Mouse (Mus musculus): ENCODE measurements around the gene Hist1h2bk.

Gene Hist1h2bk

GRCm38 (mm10) chr13:22035267-22036148, at the start of gene Hist1h2bk, which contains the start of gene Hist1h2ah:
TSS of gene Hist1h2bk (plus strand) at chr13:22035870.
TSS of gene Hist1h2ah (minus strand) at chr13:22035568.
- DNase-seq (ENCODE audit: extremely low read depth, low read depth, low spot score): peak; percentile 87

- no peak for DNase-seq (ENCODE audit: extremely low read depth, low read depth, low spot score)
These were observed 43.1 kb upstream of the Hist1h2bk start for GRCm38 (mm10) chr13:21992550-21992949.

GRCm38 (mm10) chr13:21993957-21994738, 41.5 kb upstream of the Hist1h2bk start:
- no peak for DNase-seq (ENCODE audit: extremely low read depth, low read depth, low spot score)

GRCm38 (mm10) chr13:21994896-21995295, 40.8 kb upstream of the Hist1h2bk start:
- no peak for DNase-seq (ENCODE audit: extremely low read depth, low read depth, low spot score)

GRCm38 (mm10) chr13:21995331-21995914, 40.2 kb upstream of the Hist1h2bk start:
- no peak for DNase-seq (ENCODE audit: extremely low read depth, low read depth, low spot score)

- no peak for DNase-seq (ENCODE audit: extremely low read depth, low read depth, low spot score)
These were observed 39.4 kb upstream of the Hist1h2bk start for GRCm38 (mm10) chr13:21996101-21996839.

- no peak for DNase-seq (ENCODE audit: extremely low read depth, low read depth, low spot score)
These were observed 38.9 kb upstream of the Hist1h2bk start for GRCm38 (mm10) chr13:21996840-21997185.

GRCm38 (mm10) chr13:21997201-21997820, 38.4 kb upstream of the Hist1h2bk start:
- no peak for DNase-seq (ENCODE audit: extremely low read depth, low read depth, low spot score)

GRCm38 (mm10) chr13:21997821-21998220, 37.8 kb upstream of the Hist1h2bk start:
- no peak for DNase-seq (ENCODE audit: extremely low read depth, low read depth, low spot score)

- no peak for DNase-seq (ENCODE audit: extremely low read depth, low read depth, low spot score)
These were observed 37.3 kb upstream of the Hist1h2bk start for GRCm38 (mm10) chr13:21998412-21998811.

GRCm38 (mm10) chr13:21999147-21999546, 36.5 kb upstream of the Hist1h2bk start:
- DNase-seq (ENCODE audit: extremely low read depth, low read depth, low spot score): no peak

GRCm38 (mm10) chr13:22001346-22001745, 34.3 kb upstream of the Hist1h2bk start:
- no peak for DNase-seq (ENCODE audit: extremely low read depth, low read depth, low spot score)

- no peak for DNase-seq (ENCODE audit: extremely low read depth, low read depth, low spot score)
These were observed 33.8 kb upstream of the Hist1h2bk start for GRCm38 (mm10) chr13:22001823-22002222.

- no peak for DNase-seq (ENCODE audit: extremely low read depth, low read depth, low spot score)
These were observed 29.9 kb upstream of the Hist1h2bk start for GRCm38 (mm10) chr13:22005605-22006333.

- DNase-seq (ENCODE audit: extremely low read depth, low read depth, low spot score): no peak
These were observed 29.1 kb upstream of the Hist1h2bk start for GRCm38 (mm10) chr13:22006334-22007120.

- DNase-seq (ENCODE audit: extremely low read depth, low read depth, low spot score): no peak
These were observed 28.6 kb upstream of the Hist1h2bk start for GRCm38 (mm10) chr13:22007121-22007510.

GRCm38 (mm10) chr13:22007872-22008271, 27.8 kb upstream of the Hist1h2bk start:
- no peak for DNase-seq (ENCODE audit: extremely low read depth, low read depth, low spot score)

- no peak for DNase-seq (ENCODE audit: extremely low read depth, low read depth, low spot score)
These were observed 27.0 kb upstream of the Hist1h2bk start for GRCm38 (mm10) chr13:22008707-22009106.

GRCm38 (mm10) chr13:22009642-22010041, 26.0 kb upstream of the Hist1h2bk start, which contains the start of gene Prss16:
TSS of gene Prss16 (minus strand) at chr13:22009742.
- DNase-seq (ENCODE audit: extremely low read depth, low read depth, low spot score): no peak
